Mouse (Mus musculus) 416B (cell line): ENCODE measurements around the gene Polr2l.

Experiments
- DNase-seq: peaks from one replicate; pipeline ENCODE4 v3.0.0; 2011; ENCODE audit warnings: low read depth

Polr2l gene

GRCm38 (mm10) chr7:141484186-141485120 lies 9.5 kb upstream of the Polr2l start:
- DNase-seq: no peak

GRCm38 (mm10) chr7:141483114-141483653 lies 8.3 kb upstream of the Polr2l start:
- no peak for DNase-seq

GRCm38 (mm10) chr7:141482531-141483024 lies 7.6 kb upstream of the Polr2l start:
- DNase-seq: no peak

GRCm38 (mm10) chr7:141481498-141482401 lies 6.8 kb upstream of the Polr2l start:
- DNase-seq: no peak

- DNase-seq: peak; percentile 87
These were observed 6.0 kb upstream of the Polr2l start for GRCm38 (mm10) chr7:141480842-141481497.

- DNase-seq: peak; percentile 83
These were observed 3.4 kb upstream of the Polr2l start for GRCm38 (mm10) chr7:141478270-141478748.

GRCm38 (mm10) chr7:141477578-141478269 lies 2.8 kb upstream of the Polr2l start:
- peak; percentile 93 for DNase-seq

GRCm38 (mm10) chr7:141476981-141477370 lies 2.0 kb upstream of the Polr2l start:
- DNase-seq: peak; percentile 83

GRCm38 (mm10) chr7:141476226-141476980 lies 1.5 kb upstream of the Polr2l start:
- DNase-seq: peak; percentile 95

- DNase-seq: no peak
These were observed 850 bp upstream of the Polr2l start for GRCm38 (mm10) chr7:141475805-141476158.

- DNase-seq: no peak
These were observed 772 bp downstream of the Polr2l start for GRCm38 (mm10) chr7:141474160-141474559.

GRCm38 (mm10) chr7:141472763-141473162 lies 2.2 kb downstream of the Polr2l start:
- DNase-seq: no peak

- no peak for DNase-seq
These were observed 2.7 kb downstream of the Polr2l start for GRCm38 (mm10) chr7:141472226-141472625.

GRCm38 (mm10) chr7:141471236-141471635 lies 3.7 kb downstream of the Polr2l start:
- DNase-seq: no peak

GRCm38 (mm10) chr7:141470637-141470944 lies 4.3 kb downstream of the Polr2l start:
- no peak for DNase-seq

- no peak for DNase-seq
These were observed 4.9 kb downstream of the Polr2l start for GRCm38 (mm10) chr7:141469901-141470636.

GRCm38 (mm10) chr7:141469352-141469751 lies 5.6 kb downstream of the Polr2l start:
- no peak for DNase-seq

- DNase-seq: peak; percentile 95
These were observed 6.3 kb downstream of the Polr2l start for GRCm38 (mm10) chr7:141468522-141469211.

- peak; percentile 59 for DNase-seq
These were observed 6.8 kb downstream of the Polr2l start for GRCm38 (mm10) chr7:141468164-141468521.
